Mouse (Mus musculus) liver, embryonic 14.5 days (tissue): ENCODE data around the gene Mettl25. TPM values are rescaled to one million over a fixed set of nuclear protein-coding genes. Genes with fewer than 3 reads are reported as not detected.

Experiments
- ATAC-seq: fragments of 200-750 bp; cut with Nextera tagmentation; 2 replicates; pipeline ENCODE4 v1.8.0; 2017; ENCODE audit warnings: moderate number of reproducible peaks, mild to moderate bottlenecking, moderate library complexity; ENCODE audit not compliant: insufficient read depth
- DNase-seq, 3 experiments: peaks; one replicate each; pipeline ENCODE4 v3.0.0-alpha.2; 2012 to 2013; ENCODE audit warnings: low read depth in 3 of 3, low spot score in 3 of 3
- H3K27ac ChIP-seq: fragments of 300-500 bp; sonication (generic); 2 replicates; pipeline ENCODE4 v1.5.1; 2014; ENCODE audit warnings: moderate library complexity, mild to moderate bottlenecking, control low read depth, inconsistent platforms
- H3K27me3 ChIP-seq: fragments of 300-500 bp; sonication (generic); 2 replicates; pipeline ENCODE4 v1.6.1; 2014; ENCODE audit warnings: mild to moderate bottlenecking, low read length, moderate library complexity; ENCODE audit not compliant: control insufficient read depth, insufficient read depth
- H3K36me3 ChIP-seq: fragments of 300-500 bp; sonication (generic); replicated peaks from 2 replicates; pipeline ENCODE4 v1.6.1; 2014; ENCODE audit warnings: low read depth; ENCODE audit not compliant: control insufficient read depth, insufficient read depth
- H3K4me1 ChIP-seq, 2 experiments: fragments of 200-500 bp in 1 of 2; fragments of 300-500 bp in 1 of 2; sonication (generic) in 1 of 2; replicated peaks; 2 replicates each; pipeline ENCODE4 v1.6.1; 2012 to 2014; ENCODE audit warnings: antibody characterized with exemption in 1 of 2, inconsistent platforms in 1 of 2, low read length in 1 of 2; ENCODE audit not compliant: control insufficient read depth in 2 of 2, insufficient read depth in 2 of 2
- H3K4me2 ChIP-seq: fragments of 300-500 bp; sonication (generic); 2 replicates; pipeline ENCODE4 v1.6.1; 2014; ENCODE audit warnings: low read depth, mild to moderate bottlenecking, control low read depth, moderate library complexity
- H3K4me3 ChIP-seq, 2 experiments: fragments of 200-500 bp in 1 of 2; fragments of 300-500 bp in 1 of 2; sonication (generic) in 1 of 2; 2 replicates each; pipeline ENCODE4 v1.5.1; 2012 to 2014; ENCODE audit warnings: low read depth in 2 of 2, low read length in 2 of 2, mild to moderate bottlenecking in 2 of 2, control low read depth in 1 of 2, inconsistent platforms in 1 of 2, moderate library complexity in 1 of 2; ENCODE audit not compliant: insufficient read depth in 1 of 2
- H3K9ac ChIP-seq: fragments of 300-500 bp; sonication (generic); replicated peaks from 2 replicates; pipeline ENCODE4 v1.6.1; 2014; ENCODE audit warnings: mild to moderate bottlenecking, control low read depth, moderate library complexity
- H3K9me3 ChIP-seq: fragments of 300-500 bp; sonication (generic); 2 replicates; pipeline ENCODE4 v1.6.1; 2016; ENCODE audit warnings: low read length, mixed read lengths; ENCODE audit not compliant: control insufficient read depth
- CTCF ChIP-seq: IDR thresholded peaks from 2 replicates; pipeline ENCODE4 v1.5.1; 2016; ENCODE audit warnings: antibody characterized with exemption, low read depth, control low read depth
- EP300 ChIP-seq: IDR thresholded peaks from 2 replicates; pipeline ENCODE4 v1.6.1; 2016; ENCODE audit warnings: antibody characterized with exemption, low read depth
- WGBS: fragments of 180-500 bp; shearing (Covaris S2); extraction: QIAGEN DNeasy Blood & Tissue Kit; methylation state at CpG from one replicate; pipeline ENCODE4 v1.1.7; 2014; ENCODE audit not compliant: insufficient replicate concordance; 5-methylcytosine and 5-hydroxymethylcytosine counted together
- polyA plus RNA-seq, 2 experiments: library from polyadenylated mRNA; depleted of rRNA in 1 of 2; stranded (reverse) in 1 of 2; unstranded in 1 of 2; fragments of >200 nt; fragmentation: Nextera tagmentation in 1 of 2; extraction: Ambion mirVana in 1 of 2; gene quantifications; 2 replicates each; pipeline versions ENCODE4 v1.2.1 to v1.2.3; 2012 to 2014

Gene Mettl25
- polyA plus RNA-seq, 2 experiments: 3.4 to 4.7 TPM

- H3K27me3 ChIP-seq: no peaks in the 10 kb centered on the region
- H3K36me3 ChIP-seq: no peaks in the 10 kb centered on the region
- no peak overlapping the region for H3K27ac ChIP-seq
- H3K4me2 ChIP-seq: no peak overlapping the region
- H3K4me1 ChIP-seq: peaks cover 0 to 2% of the 10 kb centered on the region in 2 experiments; a peak in 1 of 4 replicates
- H3K9ac ChIP-seq: no peak overlapping the region
- H3K4me3 ChIP-seq: no peak overlapping the region
- DNase-seq (no peak), ATAC-seq (no peak)
- 67% methylated on average over 8 of the region's 8 CpGs for WGBS
- no peak for TF ChIP-seq CTCF
- TF ChIP-seq EP300: no peak
- no peaks in the 10 kb centered on the region for H3K9me3 ChIP-seq
Observed at GRCm38 (mm10) chr10:105797250-105797924, 43.8 kb downstream of the Mettl25 start.

DNA sequence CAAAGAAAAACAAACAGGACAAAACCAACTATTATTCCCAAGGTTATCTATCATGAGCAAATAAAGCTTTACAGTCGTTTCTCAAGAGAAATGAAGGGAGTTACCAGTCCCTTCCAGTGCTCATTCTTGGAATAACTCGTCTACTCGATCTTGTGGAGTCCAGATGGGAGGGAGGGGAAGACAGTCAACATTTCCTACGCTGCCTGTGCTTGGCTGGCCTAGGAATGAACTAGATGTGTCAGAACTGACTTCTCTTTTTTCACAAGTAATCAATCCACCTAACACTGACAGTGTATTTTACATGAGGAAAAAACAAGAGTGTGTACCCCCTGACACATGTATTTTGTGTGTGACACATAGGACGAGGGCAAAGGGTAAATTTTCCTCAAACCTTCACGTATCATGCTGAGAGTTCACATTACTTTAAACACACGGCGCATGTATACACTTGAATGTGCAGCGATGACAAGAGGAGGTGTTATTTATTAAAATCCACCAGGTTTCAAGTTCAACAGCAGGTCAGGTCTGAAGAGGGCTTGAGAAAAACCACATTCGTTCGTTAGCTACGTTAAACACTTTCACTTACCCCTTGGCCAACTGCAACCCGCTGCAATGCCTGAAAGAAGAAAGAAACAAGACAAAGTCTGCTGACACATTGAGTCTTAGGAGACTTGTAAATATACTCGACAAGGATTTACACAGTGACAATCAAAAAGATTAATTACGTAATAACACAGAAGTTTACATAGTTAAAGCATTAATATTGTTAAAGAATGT is 47.2 kb downstream of the Mettl25 start:
- no peak overlapping the region for H3K4me2 ChIP-seq
- TF ChIP-seq CTCF: no peak

GRCm38 (mm10) chr10:105788744-105789486 is 52.3 kb downstream of the Mettl25 start:
- Histone ChIP-seq H3K36me3 (no peaks in the 10 kb centered on the region), H3K9me3 (no peaks in the 10 kb centered on the region), H3K27ac (no peak overlapping the region), H3K27me3 (no peaks in the 10 kb centered on the region), H3K4me3 (no peak overlapping the region), H3K4me1 (no peaks in the 10 kb centered on the region), H3K4me2 (no peak overlapping the region), H3K9ac (no peak overlapping the region)
- WGBS: 83% methylated on average over 17 of the region's 17 CpGs
- no peak for DNase-seq
- no peak for ATAC-seq
- TF ChIP-seq EP300 (no peak), CTCF (no peak)

More for the DNA sequence above, 47.2 kb downstream of the Mettl25 start:
- no peak overlapping the region for H3K9ac ChIP-seq
- no peak for DNase-seq
- no peaks in the 10 kb centered on the region for H3K36me3 ChIP-seq
- WGBS: 76% methylated on average over 15 of the region's 15 CpGs
- no peak overlapping the region for H3K4me3 ChIP-seq
- H3K4me1 ChIP-seq: no peaks in the 10 kb centered on the region
- H3K27ac ChIP-seq: no peak overlapping the region
- no peak for ATAC-seq
- H3K27me3 ChIP-seq: no peaks in the 10 kb centered on the region
- H3K9me3 ChIP-seq: no peaks in the 10 kb centered on the region

DNA sequence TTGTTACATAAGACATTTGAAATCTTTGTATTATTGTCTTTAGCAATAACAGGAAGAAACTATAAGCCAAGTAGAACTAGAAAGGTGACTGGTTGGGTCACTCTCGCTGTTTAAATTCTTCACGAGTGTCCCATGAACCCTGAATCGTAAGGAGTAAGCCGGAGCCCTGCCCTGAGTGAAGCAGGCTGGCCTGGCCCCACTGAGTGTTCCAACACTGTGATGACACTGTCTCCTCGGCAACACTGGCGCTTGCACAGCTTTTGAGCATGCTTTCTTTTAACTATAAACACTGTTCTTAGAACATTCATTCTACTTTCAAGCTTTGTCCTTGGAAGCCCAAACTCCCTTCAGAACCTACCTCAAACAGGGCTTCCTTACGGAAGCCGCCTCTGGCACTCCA is 57.4 kb downstream of the Mettl25 start:
- 78% methylated on average over 8 of the region's 8 CpGs for WGBS
- H3K4me3 ChIP-seq: no peak overlapping the region
- TF ChIP-seq EP300: no peak
- ATAC-seq (no peak), DNase-seq (no peak)
- H3K9me3 ChIP-seq: no peaks in the 10 kb centered on the region
- H3K27ac ChIP-seq: no peak overlapping the region
- H3K27me3 ChIP-seq: no peaks in the 10 kb centered on the region
- H3K4me2 ChIP-seq: no peak overlapping the region
- no peaks in the 10 kb centered on the region for H3K4me1 ChIP-seq
- no peaks in the 10 kb centered on the region for H3K36me3 ChIP-seq
- no peak overlapping the region for H3K9ac ChIP-seq

- Histone ChIP-seq H3K4me3 (no peak overlapping the region), H3K4me1 (no peaks in the 10 kb centered on the region), H3K4me2 (no peak overlapping the region), H3K36me3 (no peaks in the 10 kb centered on the region), H3K9ac (no peak overlapping the region), H3K27me3 (no peaks in the 10 kb centered on the region), H3K27ac (no peak overlapping the region), H3K9me3 (no peaks in the 10 kb centered on the region)
- peak; percentile 47 for ATAC-seq
- TF ChIP-seq EP300 (no peak), CTCF (peak; percentile 71)
- peak; percentile 4 to 13 (median 11) for DNase-seq
- WGBS: 12% methylated on average over 6 of the region's 6 CpGs
Observed at GRCm38 (mm10) chr10:105774382-105774781, 66.8 kb downstream of the Mettl25 start.
